In genomic region chr2:122599736-122600135, GRCm38 (mm10) we compare ENCODE assay signal across 26 mouse cellular contexts. TPM values are rescaled to one million over a fixed set of nuclear protein-coding genes. Genes with fewer than 3 reads are reported as not detected.
DNase-seq lines count a peak whose midpoint lies in the region; TF ChIP-seq lines count a peak whose summit lies in the region.
"Had no signal": no experiment of that assay in that cellular context is flagged by ENCODE, and none has a peak within 500 bp of the region (broad histone marks: within the 10 kb centered on the region; RNA-seq: fewer than 3 reads in every experiment).

No protein-coding gene starts in this region.

- H3K4me1 ChIP-seq in cerebellum, adult 2 months (ENCODE audit: control insufficient read depth, insufficient read depth, low read length), result no peaks in the 10 kb centered on the region
- H3K4me1 ChIP-seq: embryonic facial prominence, embryonic 13.5 days; forebrain, embryonic 12.5 days; heart, embryonic 13.5 days; hindbrain, embryonic 15.5 days; intestine, embryonic 15.5 days; midbrain, embryonic 15.5 days; neural tube, embryonic 13.5 days had no signal

- H3K27me3 ChIP-seq in cerebellum, adult 2 months (ENCODE audit: control insufficient read depth, insufficient read depth, low read length), result no peaks in the 10 kb centered on the region
- H3K27me3 ChIP-seq: CH12.LX; embryonic facial prominence, embryonic 13.5 days; forebrain, embryonic 12.5 days; heart, embryonic 13.5 days; hindbrain, embryonic 15.5 days; intestine, embryonic 15.5 days; midbrain, embryonic 15.5 days; neural tube, embryonic 13.5 days had no signal

- no peak for TF ChIP-seq CTCF in cerebellum, adult 2 months (IDR thresholded peaks at IDR 0.05; ENCODE audit: borderline replicate concordance, insufficient read depth, low read depth, low read length)

- TF ChIP-seq POLR2A in cerebellum, adult 2 months (IDR thresholded peaks at IDR 0.05; ENCODE audit: borderline replicate concordance, insufficient read depth, low read length), result no peak

- no peak overlapping the region for H3K27ac ChIP-seq in cerebellum, adult 2 months (ENCODE audit: insufficient read depth, low read length)
- H3K27ac ChIP-seq: embryonic facial prominence, embryonic 13.5 days; forebrain, embryonic 12.5 days; heart, embryonic 13.5 days; hindbrain, embryonic 15.5 days; intestine, embryonic 15.5 days; macrophage; midbrain, embryonic 15.5 days; neural tube, embryonic 13.5 days had no signal

- no peak overlapping the region for H3K4me3 ChIP-seq in cerebellum, adult 2 months (replicated peaks; ENCODE audit: insufficient read depth, low read depth, low read length)
- H3K4me3 ChIP-seq: embryonic facial prominence, embryonic 13.5 days; erythroblast, embryonic 14.5 days; forebrain, embryonic 12.5 days; heart, embryonic 13.5 days; hindbrain, embryonic 15.5 days; intestine, embryonic 15.5 days; midbrain, embryonic 15.5 days; neural tube, embryonic 13.5 days had no signal

- intact Hi-C loops in heart, postnatal 25 days (cut with DNase I), result no loop called here

- WGBS in cerebellum, adult 2 months, result 37% methylated on average over 2 of the region's 2 CpGs

- peak; percentile 91 for DNase-seq in heart, adult 11 months
- no peak for DNase-seq in heart, postnatal 25 days (ENCODE audit: low spot score)
- DNase-seq in Muller cell, postnatal 12 days (ENCODE audit: inconsistent ontology term), result peak; percentile 48
- peak; percentile 72 to 89 for DNase-seq in cerebellum, adult 2 months
- peak; percentile 68 to 78 for DNase-seq in cerebellum, postnatal 25 days
- no peak for DNase-seq in right cerebral cortex, adult 18-20 months
- no peak for DNase-seq in right cerebral cortex, adult 2 months (ENCODE audit: low spot score in 2 of 2)
- DNase-seq: adrenal gland, postnatal 10 days; B cell, adult 2 months; embryo, embryonic 11 days; kidney, adult 8-10 months; kidney, postnatal 10 days; layer of hippocampus, postnatal 36 days; thymus, adult 2 months had no signal

RNA-seq across cellular contexts. Expression of gene Gatm, which starts 11.4 kb away (rescaled TPM):
- total RNA-seq in heart, postnatal 25 days (2021), result 1 to 10 TPM; 4.4 to 4.8 TPM
- 164 and 201 TPM in 2 replicates for polyA plus RNA-seq in cerebellum, adult 2 months (2012; rRNA removed)
- total RNA-seq: G1E had no signal
- polyA plus RNA-seq: G1E had no signal

RNA-seq across cellular contexts. Expression of gene AA467197, which starts 37.0 kb away (rescaled TPM):
- total RNA-seq in heart, postnatal 25 days (2021), result not detected
- polyA plus RNA-seq in cerebellum, adult 2 months (2012; rRNA removed), result 0.67 and 0.81 TPM in 2 replicates
- total RNA-seq: G1E; liver, adult 2 months had no signal
- polyA plus RNA-seq: embryonic facial prominence, embryonic 13.5 days; erythroblast, embryonic 14.5 days; G1E; liver, adult 2 months; neural tube, embryonic 13.5 days had no signal

Comparison
In these comparisons a context has a peak if more than half of its experiments do, and no peak if none do; other contexts are left out.
1. DNase-seq: peak in heart, adult 11 months (single experiment), Muller cell, postnatal 12 days (single experiment), cerebellum, adult 2 months (2 of 2) and cerebellum, postnatal 25 days (2 of 2); none in heart, postnatal 25 days (single experiment), right cerebral cortex, adult 18-20 months (single experiment) and right cerebral cortex, adult 2 months (0 of 2).